Mouse (Mus musculus) bone marrow macrophage, adult 2 months (primary cell): ENCODE results near the gene Atxn7l2.

Experiments
- CTCF ChIP-seq: IDR thresholded peaks from 2 replicates; pipeline ENCODE4 v1.5.1; 2012; ENCODE audit warnings: low read depth, mild to moderate bottlenecking, low read length, moderate library complexity
- POLR2A ChIP-seq: IDR thresholded peaks from 2 replicates; pipeline ENCODE4 v1.6.1; 2012; ENCODE audit warnings: mild to moderate bottlenecking, low read depth, low read length, borderline replicate concordance

- TF ChIP-seq CTCF (no peak), POLR2A (no peak)
Measured at GRCm38 (mm10) chr3:108203212-108203611, 7.5 kb downstream of the Atxn7l2 start.
